Mouse (Mus musculus) thymus, postnatal 36 days (tissue): ENCODE measurements around the gene Gm13762.
"Not testable (repeated sequence)": the region's sequence is repeated elsewhere in the genome, so short reads cannot be mapped to it uniquely, and the experiment has no call there.

Source experiments
- DNase-seq, 2 experiments: peaks; one replicate each; pipeline ENCODE4 v3.0.0; 2022; ENCODE audit warnings: mixed read lengths in 2 of 2

Gm13762 gene

DNA sequence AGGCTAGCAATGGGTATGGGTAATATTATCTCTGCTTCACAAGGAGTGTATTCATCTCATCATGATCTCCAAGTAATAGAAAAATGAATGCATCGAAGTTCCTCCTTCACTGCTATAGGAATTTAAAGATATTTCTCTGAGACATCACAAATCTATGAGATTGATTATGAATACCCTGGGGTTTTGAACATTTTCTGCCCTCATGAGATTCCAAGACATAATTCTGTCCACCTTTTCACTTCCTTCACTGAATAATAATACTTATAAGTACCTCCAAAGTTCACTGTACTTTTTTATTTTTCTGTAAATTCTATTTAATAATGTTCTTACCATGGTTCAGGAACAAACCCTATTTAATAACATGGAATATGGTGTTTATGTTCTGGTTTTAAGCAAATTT, at the start of gene Gm13762:
Gene Gm13762 (minus strand): TSS at position 101 of the 400 bp plus-strand sequence.
- DNase-seq, result no peak

GRCm38 (mm10) chr2:89021436-89021835, 41.4 kb upstream of the Gm13762 start:
- not testable (repeated sequence) for DNase-seq

GRCm38 (mm10) chr2:89018240-89018639, 38.2 kb upstream of the Gm13762 start, which contains the start of gene Olfr1216:
Gene Olfr1216, minus strand, starts transcription at chr2:89018340.
- no peak for DNase-seq

DNA sequence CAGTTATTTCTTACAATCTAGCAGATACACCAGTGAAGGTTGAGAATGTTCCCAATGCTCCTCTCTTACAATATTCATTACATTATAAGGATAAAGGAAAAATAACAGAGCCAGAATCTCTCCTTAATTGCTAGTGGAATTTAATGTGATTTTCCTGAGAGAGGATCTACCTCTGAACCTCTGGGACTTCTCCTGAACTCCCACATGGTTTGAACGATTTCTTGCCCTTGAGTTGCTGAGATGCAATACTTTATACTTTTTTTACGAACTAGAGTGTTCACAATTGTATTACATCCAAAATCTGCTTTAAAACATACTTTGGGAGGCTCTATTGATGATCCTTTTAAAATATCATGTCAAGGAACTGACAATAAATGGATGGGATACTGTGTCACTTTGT, 26.8 kb upstream of the Gm13762 start, which contains the start of gene Olfr1215:
Gene Olfr1215 (minus strand): TSS at position 101 of the 400 bp plus-strand sequence.
- DNase-seq, result no peak

- DNase-seq, result no peak
Measured at GRCm38 (mm10) chr2:88992553-88992952, 12.5 kb upstream of the Gm13762 start, which contains the start of gene Olfr1214. Gene Olfr1214, minus strand, starts transcription at chr2:88992653.

DNA sequence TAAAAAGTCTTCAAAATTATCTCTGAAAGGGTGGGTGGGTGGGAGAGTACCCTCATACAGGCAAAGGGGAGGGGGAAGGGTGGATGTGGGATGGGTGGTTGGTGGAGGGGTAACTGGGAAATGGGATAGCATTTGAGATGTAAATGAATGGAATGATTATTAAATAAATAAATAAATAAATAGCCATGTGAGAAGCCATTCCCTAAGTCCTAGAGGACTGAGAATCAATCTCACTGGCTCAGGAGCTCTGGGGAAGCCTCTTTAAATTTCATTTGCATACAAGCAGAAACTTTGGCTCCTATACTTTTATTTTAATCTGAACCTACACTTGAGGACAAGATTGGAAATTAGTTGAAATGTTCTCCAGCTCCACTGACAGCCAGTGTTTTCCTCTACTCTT, 26.4 kb downstream of the Gm13762 start, which contains the start of gene Olfr1212:
Gene Olfr1212 (plus strand): TSS at position 301 of the 400 bp plus-strand sequence.
- DNase-seq, result no peak

DNA sequence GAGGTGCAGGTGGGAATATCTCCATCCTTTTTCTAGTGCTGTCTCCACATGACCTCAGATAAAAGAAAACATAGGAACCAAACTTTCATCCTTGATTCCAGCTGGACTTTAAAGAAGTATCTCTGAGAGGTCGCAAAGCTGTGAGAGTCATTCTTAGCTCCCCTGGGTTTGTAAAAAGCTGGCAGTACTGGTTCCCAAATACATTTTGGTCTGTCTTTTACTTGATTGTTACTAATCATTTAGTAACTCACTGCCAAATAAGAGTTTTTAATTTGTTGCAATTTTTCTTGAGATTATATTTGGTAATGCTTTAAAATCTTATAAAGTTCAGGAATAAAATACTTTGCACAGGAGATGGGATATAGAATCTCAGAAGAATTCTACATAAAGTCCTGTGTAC, 42.1 kb downstream of the Gm13762 start, which contains the start of gene Olfr1211:
Gene Olfr1211 (minus strand): TSS at position 101 of the 400 bp plus-strand sequence.
- DNase-seq, result no peak
